Mouse (Mus musculus): ENCODE results near the gene Tomm40.

DNA sequence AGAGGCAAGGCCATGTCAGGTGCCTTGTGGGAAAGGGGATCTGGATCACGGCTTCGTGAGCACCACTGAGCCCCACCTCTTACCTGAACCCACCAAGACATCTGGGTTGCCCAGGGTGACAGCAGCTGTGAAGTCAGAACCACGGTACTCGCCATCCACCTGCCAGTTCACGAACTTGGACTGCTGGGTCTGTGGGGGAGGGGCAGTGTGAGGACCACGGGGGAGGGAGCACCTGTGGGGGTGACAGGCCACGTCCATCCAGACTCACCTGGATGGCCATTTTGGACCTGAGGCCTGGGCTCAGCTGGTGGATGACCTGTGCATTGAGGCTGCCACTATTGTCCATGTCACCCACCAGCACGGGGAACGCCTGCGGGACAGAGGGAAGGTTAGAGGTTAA lies 4.6 kb downstream of the Tomm40 start:
- TF ChIP-seq POLR2A (IDR thresholded peaks at IDR 0.05; ENCODE audit: insufficient read length, low read depth) (no peak), TCF3 (IDR thresholded peaks at IDR 0.05; ENCODE audit: insufficient read length, low read depth) (no peak), E2F4 (IDR thresholded peaks at IDR 0.05; ENCODE audit: insufficient read depth) (no peak), TCF12 (IDR thresholded peaks at IDR 0.05; ENCODE audit: insufficient read depth, poor library complexity, severe bottlenecking) (no peak), POLR2AphosphoS2 (IDR thresholded peaks at IDR 0.05; ENCODE audit: insufficient read length, low read depth) (no peak), MAX (IDR thresholded peaks at IDR 0.05; ENCODE audit: low read depth) (no peak), MYOG (IDR thresholded peaks at IDR 0.05; ENCODE audit: control insufficient read depth in 1 of 3, insufficient read depth in 1 of 3, insufficient read length in 2 of 3, low read depth in 2 of 3) (no peak), CEBPB (IDR thresholded peaks at IDR 0.05; ENCODE audit: insufficient read depth, poor library complexity, severe bottlenecking) (no peak), MYOD1 (IDR thresholded peaks at IDR 0.05; ENCODE audit: control insufficient read depth in 1 of 3, insufficient read length in 2 of 3, low read depth in 2 of 3) (no peak), USF1 (IDR thresholded peaks at IDR 0.05; ENCODE audit: low read depth) (no peak), REST (IDR thresholded peaks at IDR 0.05; ENCODE audit: insufficient read depth, insufficient read length) (no peak), SRF (IDR thresholded peaks at IDR 0.05; ENCODE audit: control insufficient read depth, insufficient read length, low read depth) (no peak)

All from myocyte (in vitro differentiated cells).